Mouse (Mus musculus): ENCODE data around the gene Ttll7.
A peak's percentile ranks its signal among the peaks of the same experiment; 100 is the strongest.

Ttll7 gene

DNA sequence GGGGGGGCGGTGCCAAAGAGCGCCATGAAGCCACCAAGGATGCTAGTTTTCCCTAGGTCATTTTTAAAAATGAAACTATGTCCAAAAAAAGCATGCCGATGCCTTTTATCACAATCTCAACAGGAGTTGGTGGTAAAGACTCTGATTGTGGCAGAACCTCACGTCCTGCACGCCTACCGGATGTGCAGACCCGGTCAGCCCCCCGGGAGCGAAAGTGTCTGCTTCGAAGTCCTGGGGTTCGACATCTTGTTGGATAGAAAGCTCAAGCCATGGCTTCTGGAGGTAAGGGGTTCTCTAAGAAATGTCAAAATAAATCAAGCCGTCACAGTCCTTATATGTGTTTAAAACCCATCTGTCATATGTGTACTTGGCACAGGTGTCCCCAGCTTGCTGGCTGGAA, 60.9 kb downstream of the Ttll7 start:
- DNase-seq (ENCODE audit: low read depth, low spot score): no peak

DNA sequence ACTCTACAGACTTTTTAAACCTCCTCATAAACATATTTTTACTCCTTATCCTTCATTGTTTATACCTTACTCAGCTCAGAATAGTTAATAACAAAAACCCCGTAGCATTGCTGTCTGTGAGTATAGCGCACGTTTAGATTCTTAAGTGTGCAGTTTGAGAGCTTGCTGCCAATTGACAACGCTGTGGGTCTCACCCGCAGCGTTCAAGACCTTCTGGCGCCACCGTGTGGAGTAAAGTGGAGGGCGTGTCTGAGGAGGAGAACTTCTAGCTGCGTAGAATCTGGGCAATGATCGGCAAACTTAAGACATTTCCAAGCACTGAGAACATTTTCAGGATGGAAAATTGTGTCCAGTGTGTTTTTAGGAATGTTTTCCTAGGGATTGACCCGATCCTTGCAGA, 62.6 kb downstream of the Ttll7 start:
- DNase-seq (ENCODE audit: low read depth, low spot score): peak; percentile 39

DNA sequence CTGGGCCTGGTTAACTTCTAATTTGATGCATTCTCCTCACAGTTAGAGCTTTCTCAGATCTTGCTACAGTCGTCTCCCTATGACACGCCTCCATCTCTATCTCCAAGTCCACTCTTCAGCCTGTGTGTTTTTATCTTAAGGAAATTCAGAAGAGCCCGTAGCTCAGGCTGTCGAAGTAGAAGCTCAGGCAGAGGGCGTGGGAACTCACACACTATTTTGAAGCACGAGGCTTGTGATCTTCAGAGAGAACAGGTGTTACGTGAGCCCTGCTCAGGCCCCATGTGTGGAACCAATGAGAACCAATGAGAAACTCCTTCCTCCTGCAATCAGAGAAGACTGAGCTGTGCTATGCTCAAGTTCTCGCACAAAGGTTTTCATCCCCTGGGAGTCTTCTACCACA, 65.7 kb downstream of the Ttll7 start:
- DNase-seq (ENCODE audit: low read depth, low spot score): no peak

DNA sequence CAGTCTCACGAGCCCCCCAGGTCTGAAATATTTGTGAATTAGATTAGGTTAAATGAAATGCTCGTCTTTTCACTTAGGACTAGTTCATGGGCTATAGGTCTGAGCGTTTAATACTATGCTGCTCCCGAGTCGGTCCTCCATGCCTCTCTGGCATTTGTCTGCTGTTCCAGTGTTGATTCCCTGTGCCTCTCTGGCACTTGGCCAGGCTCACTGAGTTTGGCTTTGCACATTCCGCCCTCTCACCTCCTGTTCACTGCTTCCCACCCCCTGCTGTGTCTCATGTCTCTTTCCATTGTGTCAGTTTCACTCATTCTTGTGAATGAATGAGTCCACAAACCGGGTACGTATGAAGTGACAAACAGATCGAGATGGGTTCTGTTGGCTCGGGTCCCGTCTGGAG, 66.2 kb downstream of the Ttll7 start:
- DNase-seq (ENCODE audit: low read depth, low spot score): no peak

DNA sequence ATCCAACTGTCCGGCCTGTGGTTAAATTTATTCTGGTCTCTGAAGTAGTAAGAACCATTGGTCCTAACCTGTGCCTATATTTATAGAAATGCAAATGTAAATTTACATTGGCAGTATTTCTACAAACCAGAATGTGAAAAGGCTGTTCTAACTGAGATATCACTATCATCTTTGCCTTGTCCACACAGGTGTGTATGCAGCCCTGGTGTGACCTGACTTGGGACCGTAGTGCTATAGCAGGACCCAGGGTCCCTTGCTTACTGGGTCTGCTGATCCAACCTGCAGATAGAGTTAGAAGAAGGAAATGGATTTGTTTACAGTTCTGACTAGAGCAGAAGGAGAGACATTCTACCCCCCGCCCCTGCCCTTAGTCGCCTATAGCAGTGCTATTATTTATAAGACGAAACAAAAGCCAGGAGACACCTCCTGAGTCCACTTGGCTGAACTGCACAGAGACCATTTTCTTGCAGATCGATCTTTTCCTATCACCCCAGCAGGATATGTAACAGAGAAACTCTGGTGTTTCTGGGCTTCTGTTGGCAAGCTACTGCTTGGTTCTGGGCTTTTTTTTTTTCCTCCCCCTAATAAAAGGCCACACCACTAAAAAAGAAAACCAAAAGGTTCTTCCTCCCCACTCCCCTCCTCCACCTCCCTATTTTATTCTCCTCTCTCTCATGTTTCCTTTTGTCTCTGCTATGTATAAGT, 75.3 kb downstream of the Ttll7 start:
- DNase-seq (ENCODE audit: low read depth, low spot score): no peak

DNA sequence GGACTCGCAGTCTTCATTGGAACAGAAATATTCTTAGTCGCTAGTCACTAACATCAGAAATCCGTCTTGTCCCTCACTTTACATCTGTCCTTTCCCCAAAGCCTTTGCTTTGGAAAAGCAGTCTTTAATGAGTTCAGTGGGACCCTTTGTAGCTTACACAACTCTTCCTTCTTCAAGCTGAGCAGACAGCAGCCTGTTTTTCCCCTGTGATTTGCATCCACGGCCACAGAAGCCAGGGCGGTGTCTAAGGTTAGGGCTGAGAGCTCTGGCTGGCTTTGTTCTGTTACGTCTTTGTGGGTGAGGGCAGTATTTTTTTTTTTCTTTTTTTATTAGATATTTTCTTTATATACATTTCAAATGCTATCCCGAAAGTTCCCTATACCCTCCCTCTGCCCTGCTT, 76.0 kb downstream of the Ttll7 start:
- no peak for DNase-seq (ENCODE audit: low read depth, low spot score)

DNA sequence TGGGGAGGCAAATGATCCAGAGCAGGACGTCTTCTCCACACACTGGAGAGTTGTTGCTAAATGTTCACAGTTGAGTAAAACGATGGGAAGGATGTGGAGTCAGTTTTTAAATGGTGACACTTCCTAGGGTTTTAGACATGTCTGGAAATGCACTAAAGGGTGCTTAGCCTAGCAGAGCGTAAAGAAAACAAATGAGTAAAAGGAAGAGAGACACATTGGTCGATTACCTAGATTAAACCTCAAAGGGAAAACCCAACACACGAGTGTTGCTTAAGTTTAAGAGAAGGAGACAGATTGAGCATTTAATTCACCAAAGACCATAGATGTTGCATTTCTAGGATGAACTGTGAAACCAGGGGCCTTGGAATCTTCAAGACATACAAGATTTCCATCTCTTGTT, 76.8 kb downstream of the Ttll7 start:
- DNase-seq (ENCODE audit: low read depth, low spot score): no peak

DNA sequence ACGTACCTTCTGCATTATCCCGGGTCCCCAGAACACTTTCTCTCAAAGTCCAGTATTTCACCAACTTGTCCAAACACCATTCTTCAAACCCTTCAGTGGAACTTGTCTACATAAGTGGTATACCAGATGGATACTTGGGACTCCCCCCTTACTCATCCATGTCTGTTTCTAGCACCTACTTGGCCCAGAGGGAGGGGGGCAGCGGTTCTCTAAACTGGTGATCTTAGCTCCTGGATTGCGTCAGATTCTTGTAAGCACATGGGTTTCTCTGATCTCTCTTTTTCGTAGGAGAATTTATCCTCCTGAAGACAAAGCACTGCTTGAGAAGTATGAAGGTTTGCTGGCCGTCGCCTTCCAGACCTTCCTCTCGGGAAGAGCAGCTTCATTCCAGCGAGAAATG, 79.0 kb downstream of the Ttll7 start:
- no peak for DNase-seq (ENCODE audit: low read depth, low spot score)

DNA sequence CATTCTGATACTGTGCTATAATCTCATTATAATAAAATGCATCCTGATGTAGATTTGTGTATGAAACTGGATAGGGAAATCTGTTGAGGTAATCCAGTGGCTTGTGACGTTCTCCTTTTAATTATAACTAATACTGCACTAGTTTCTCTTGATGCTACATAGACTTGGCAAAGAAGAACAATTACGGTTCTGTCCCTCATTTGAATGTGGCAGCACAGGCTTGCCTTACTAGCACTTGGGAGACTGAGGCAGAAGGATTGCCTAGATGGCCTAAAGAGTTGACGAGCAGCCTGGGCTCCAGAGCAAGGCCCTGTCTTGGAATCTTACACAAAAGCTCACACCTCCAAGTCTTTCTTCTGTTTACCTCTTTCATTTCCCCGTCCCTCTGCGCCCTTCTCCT, 80.3 kb downstream of the Ttll7 start:
- DNase-seq (ENCODE audit: low read depth, low spot score): no peak

DNA sequence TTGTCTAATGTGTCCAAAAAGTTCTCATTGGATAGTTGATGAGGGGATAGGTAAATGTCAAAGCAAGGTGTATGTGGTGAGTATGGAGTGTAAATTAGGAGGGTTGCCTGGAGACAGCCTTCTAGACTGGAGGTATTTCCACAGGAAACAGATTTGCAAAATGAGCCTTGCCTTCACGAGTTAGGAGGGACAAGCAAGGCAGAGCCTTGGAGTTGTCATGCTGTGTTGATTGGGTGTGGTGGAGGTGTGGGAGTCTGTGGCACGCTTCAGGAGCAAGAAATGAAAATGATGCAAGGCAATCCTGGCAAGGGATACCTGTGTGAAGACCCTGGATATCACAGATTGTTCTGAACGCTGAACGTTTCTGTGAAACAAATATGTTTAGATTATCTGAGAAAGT, 84.7 kb downstream of the Ttll7 start:
- no peak for DNase-seq (ENCODE audit: low read depth, low spot score)

DNA sequence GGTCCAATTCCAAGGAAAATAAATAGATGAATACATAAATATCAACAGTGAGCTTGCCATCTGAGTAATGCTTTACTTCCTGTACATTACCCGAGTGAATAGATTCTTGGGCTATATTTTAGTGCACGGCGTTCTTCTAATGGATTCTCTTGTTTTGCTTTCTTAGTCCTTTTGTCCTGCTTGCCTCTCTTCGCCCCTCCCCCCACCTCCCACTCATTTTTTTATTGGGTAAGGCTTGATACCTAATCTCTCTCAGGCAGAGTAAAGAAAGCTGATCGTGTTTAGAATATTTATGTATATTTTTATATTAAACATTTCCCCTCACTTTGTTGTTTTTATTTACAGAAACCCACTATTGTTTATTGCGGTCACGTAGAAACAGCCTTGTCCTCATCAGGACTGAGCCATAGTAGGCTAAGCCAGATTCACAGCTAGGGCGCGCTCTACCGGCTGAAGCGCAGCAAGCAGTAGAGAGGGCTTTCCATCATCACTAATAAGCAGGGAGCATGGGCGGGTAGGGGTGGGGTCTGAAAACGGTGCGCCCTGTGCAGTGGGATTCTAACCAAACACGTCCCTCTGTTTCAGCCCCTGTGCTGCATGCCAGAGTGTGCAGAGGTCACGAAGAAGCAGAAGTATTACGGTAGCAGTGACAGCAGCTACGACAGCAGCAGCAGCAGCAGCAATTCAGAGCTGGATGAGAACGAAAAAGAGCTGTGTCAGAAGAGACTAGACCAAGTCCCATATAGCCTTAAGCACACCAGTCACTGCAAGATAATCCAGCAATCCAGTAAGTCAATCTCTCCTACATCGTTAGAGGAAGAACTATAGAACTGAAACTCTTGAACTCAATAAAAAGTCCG, 87.5 kb downstream of the Ttll7 start:
- no peak for DNase-seq (ENCODE audit: low read depth, low spot score)

DNA sequence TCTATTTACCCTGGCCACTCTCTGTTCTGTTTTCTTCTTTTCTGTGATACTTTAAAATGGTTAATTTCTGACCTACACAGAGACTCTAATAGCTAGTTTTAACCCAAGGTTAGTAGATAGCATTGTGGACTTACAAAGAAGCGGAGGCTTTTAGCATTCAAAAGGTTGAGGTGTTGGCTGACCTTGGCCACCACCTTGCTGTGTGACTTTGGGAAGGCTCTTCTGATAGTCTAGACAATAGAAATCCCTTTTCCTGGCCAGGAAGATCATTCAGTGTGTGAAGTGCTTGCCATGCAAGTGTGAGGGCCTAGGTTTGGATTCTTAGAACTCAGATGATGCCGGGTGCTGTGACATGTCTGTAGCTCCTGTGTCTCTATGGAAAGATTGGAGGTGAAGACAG, 90.9 kb downstream of the Ttll7 start:
- DNase-seq (ENCODE audit: low read depth, low spot score): no peak

DNA sequence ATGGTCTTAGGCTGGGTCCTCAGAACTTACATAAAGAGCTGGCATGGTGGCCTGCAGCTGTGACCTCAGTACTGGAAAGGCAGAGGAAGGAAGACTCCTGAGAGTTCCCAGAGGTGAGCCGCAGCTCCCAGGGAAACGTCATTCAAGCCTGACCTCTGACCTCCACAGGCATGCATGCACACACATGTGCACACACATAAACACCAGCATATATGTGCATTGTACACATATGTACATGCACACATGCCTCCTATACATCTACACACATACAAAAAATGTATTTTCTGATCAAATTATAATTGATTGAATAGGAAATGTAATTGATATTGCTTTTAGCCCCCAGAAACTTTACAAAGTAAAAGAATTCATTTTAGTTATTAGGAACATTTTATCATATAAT, 93.2 kb downstream of the Ttll7 start:
- no peak for DNase-seq (ENCODE audit: low read depth, low spot score)

DNA sequence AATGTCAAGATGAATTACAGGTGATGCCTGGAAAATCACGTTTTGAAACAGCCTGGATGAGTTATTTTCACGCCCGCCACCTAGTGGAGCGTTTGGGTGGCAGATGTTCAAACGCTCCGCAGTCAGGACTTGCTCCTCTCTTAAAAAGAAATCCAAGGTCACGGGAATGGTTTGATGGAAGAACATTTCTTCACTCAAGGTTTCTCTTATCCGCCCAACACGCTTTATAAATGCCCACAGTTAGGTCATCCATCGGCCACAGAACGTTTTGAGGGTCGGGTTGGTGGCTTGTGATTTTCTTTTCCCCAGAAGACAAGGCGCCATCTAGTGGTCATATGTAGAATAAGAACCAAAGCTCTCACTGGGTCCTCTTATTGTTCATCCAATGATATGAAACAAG, 93.7 kb downstream of the Ttll7 start:
- peak; percentile 52 for DNase-seq (ENCODE audit: low read depth, low spot score)

DNA sequence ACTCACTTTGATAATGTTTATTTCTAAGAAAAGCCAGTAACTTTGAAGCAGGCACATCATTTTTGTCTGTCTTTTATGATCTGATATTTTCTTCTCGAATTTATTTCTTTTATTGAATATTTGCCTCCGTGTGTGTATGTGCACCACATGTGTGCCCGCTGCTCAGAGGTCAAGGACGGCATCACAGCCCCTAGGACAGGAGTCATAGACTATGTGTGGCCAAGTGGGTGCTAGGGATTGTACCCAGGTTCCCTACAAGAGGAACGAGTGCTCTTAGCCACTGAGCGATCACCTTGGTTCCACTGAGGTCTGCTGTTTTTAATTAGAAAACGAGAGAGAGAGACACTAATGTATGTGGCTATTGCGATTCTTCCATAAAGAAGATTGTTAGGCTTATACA, 94.5 kb downstream of the Ttll7 start:
- DNase-seq (ENCODE audit: low read depth, low spot score): no peak

DNA sequence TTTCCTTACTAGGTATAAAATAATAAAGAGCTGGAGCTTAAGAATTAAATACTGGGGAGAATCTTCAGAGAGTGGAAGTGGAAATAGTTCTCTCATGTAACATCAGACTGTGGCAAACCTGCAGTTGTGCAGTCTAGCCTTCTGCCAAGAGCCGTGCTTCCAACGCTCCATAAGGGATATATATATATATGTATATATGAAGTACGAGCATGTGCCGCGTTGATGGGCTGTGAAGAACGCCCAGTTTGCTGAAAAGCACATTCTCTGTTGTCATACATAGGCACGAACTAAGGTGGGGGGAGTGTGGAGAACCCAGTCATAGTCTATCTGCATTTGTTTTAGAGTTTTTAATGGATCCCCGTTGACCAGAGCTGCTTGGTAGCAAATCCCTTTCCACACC, 104.6 kb downstream of the Ttll7 start:
- DNase-seq (ENCODE audit: low read depth, low spot score): no peak

DNA sequence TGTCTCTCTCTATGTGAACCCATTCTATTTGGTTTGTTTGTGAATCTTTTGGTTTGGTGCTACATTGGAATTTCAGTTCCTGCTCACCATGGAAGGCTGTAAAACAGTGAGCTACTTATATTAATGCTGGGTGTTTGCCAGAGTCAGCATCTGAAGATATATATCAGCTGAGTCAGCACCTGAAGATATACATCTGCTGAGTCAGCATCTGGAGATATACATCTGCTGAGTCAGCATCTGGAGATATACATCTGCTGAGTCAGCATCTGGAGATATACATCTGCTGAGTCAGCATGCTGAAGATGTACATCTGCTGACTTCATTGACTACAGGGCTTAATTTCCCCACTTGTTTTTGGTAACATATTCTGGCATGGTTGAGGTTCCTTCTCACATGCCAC, 110.7 kb downstream of the Ttll7 start:
- DNase-seq (ENCODE audit: low read depth, low spot score): no peak

DNA sequence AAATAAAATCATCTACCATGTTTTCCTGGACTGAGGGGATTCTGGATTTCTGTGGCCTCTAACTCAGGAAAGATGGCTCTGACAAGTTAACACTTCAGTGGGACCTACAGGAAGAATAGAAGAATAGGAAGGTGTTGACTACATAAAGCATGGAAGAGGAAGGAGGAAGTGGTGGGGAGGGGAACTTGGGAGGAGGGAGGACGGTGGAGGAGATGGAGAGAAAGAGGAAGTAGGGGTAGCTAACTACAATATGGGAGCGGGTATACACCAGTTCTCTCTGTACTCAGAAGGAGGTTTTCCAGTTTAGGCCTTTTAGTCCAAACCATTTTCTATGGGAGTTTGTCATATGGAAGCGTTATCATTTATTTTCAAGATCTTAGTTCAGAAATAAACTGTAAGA, 112.2 kb downstream of the Ttll7 start:
- no peak for DNase-seq (ENCODE audit: low read depth, low spot score)

DNA sequence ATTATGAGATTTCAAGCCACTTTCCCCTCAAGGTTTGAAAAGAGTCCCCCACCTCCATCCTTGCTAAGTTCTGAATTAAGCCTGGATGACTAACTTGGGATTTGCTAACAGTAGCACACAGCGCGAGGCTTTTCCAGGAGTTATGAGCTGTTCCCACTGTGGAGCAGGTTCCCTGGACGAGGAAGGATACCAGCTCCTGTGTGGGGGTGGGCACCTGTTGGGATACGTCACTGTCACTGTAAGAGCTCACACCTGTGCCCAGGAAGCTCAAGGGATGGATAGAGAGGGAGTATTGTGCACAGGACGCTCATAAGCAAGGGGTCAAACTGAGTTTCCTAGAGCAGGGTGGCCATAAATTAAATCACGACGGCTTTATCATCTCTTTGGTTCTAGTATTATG, 115.1 kb downstream of the Ttll7 start:
- DNase-seq (ENCODE audit: low read depth, low spot score): no peak

DNA sequence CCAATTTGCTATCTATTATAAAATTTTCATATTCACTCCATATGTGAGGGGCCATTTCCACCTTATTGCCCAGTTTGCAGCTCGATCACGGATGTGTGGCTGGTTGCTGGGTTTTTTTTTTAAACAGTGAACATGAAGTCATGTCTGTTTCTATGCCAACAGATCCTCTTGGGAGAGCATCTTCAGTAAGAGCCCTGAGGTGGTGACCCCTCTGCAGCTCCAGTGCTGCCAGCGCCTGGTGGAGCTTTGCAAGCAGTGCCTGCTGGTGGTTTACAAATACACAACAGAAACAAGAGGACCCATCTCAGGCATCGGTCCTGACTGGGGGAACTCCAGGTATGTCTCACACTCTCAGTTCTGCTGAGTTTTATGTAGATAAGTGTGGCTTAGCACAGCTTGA, 115.7 kb downstream of the Ttll7 start:
- no peak for DNase-seq (ENCODE audit: low read depth, low spot score)

DNA sequence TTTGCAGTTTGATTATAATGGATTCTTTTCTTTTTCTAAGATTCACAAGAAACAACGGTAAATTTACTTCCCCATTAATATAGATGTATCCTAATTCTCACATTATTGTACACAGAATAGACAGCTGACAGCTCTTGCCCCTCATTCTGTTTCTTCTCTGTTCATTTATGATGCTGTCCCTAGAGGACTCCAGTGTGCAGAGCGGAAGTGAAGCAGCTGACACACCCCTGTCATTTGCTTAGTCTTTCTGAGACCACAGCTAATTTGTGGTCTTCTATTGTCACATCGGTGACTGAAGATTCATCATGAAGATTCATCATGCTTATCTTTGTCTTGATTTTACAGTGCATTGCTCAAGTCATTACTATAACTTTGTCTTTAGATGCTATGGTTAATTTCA, 126.1 kb downstream of the Ttll7 start:
- no peak for DNase-seq (ENCODE audit: low read depth, low spot score)

DNA sequence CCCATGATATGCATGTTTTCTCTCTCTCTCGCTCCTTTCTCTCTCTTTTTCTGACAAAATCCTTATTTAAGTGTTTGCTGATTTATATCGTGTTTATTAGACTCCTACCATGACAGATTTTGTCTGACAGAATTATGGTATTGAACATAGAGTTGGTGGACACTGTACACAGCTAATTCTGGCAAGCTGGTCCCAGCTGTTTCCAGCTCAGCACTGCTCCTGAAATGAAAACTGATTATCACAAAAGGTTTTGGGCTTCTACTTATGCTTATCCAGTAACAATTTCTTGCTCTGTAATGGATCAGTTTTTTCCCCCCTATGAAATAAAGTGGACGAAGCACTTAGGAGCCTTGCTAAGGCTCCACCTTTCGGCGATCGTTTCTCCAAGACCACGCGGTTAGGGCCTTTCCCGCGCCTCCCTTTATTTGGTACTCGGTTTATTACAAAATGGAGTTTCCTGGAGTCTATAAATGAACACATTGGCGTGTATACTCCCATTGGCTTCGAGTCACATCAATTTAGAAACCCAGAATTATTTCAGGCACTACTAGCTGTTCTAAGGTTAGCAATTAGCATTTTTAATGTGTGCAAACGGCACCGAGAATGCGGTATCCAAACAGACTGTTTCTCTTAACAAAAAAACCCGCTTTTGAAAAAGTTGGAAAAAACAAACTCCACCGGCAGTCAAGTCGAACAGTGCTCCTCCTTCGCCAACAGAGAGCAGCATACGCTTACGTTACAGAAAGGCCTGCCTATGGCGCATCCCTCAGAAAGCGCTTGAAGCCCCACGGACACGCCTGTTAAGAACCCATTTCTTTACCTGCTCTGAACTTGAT, 141.9 kb downstream of the Ttll7 start:
- no peak for DNase-seq (ENCODE audit: low read depth, low spot score)
